Mouse (Mus musculus) small intestine, adult 2 months (tissue): ENCODE data around the gene Tns1.

Experiments used
- CTCF ChIP-seq: fragments of 200-500 bp; IDR thresholded peaks from 2 replicates; pipeline ENCODE4 v1.5.1; 2012; ENCODE audit warnings: low read depth, mild to moderate bottlenecking, control low read depth, inconsistent platforms, low read length, moderate library complexity, mixed read lengths; ENCODE audit not compliant: insufficient replicate concordance, insufficient read length; ENCODE audit errors: extremely low read depth
- POLR2A ChIP-seq: fragments of 200-500 bp; IDR thresholded peaks from 2 replicates; pipeline ENCODE4 v1.6.1; 2012; ENCODE audit warnings: low read depth, mild to moderate bottlenecking, control low read depth, inconsistent platforms, low read length, moderate library complexity

GRCm38 (mm10) chr1:74025227-74025626 is 99.0 kb downstream of the Tns1 start:
- TF ChIP-seq CTCF (no peak), POLR2A (no peak)
